Mouse (Mus musculus) heart, embryonic 11.5 days (tissue): ENCODE results near the gene Hist1h2bb. TPM values are rescaled to one million over a fixed set of nuclear protein-coding genes. Genes with fewer than 3 reads are reported as not detected.
"Not testable (repeated sequence)": the region's sequence is repeated elsewhere in the genome, so short reads cannot be mapped to it uniquely, and the experiment has no call there.

Experiments
- ATAC-seq: fragments of 200-750 bp; cut with Nextera tagmentation; replicated peaks from 2 replicates; pipeline ENCODE4 v1.8.0; 2017; ENCODE audit warnings: moderate library complexity; ENCODE audit not compliant: insufficient number of reproducible peaks, low FRiP score, low TSS enrichment
- H3K27ac ChIP-seq: fragments of 300-500 bp; sonication (generic); 2 replicates; pipeline ENCODE4 v1.5.1; 2014; ENCODE audit warnings: mild to moderate bottlenecking, low read depth, low read length
- H3K27me3 ChIP-seq: fragments of 300-500 bp; sonication (generic); 2 replicates; pipeline ENCODE4 v1.6.1; 2014; ENCODE audit warnings: mild to moderate bottlenecking, low read length, mixed read lengths; ENCODE audit not compliant: control insufficient read depth, insufficient read depth
- H3K36me3 ChIP-seq: fragments of 300-500 bp; sonication (generic); 2 replicates; pipeline ENCODE4 v1.6.1; 2014; ENCODE audit warnings: mild to moderate bottlenecking, low read length, moderate library complexity, mixed read lengths; ENCODE audit not compliant: control insufficient read depth, insufficient read depth
- H3K4me1 ChIP-seq: fragments of 300-500 bp; sonication (generic); 2 replicates; pipeline ENCODE4 v1.6.1; 2014; ENCODE audit warnings: low read length; ENCODE audit not compliant: control insufficient read depth, insufficient read depth
- H3K4me2 ChIP-seq: fragments of 300-500 bp; sonication (generic); 2 replicates; pipeline ENCODE4 v1.6.1; 2014; ENCODE audit warnings: mild to moderate bottlenecking, moderate library complexity
- H3K4me3 ChIP-seq: fragments of 300-500 bp; sonication (generic); 2 replicates; pipeline ENCODE4 v1.5.1; 2014; ENCODE audit warnings: low read depth, low read length
- H3K9ac ChIP-seq: fragments of 300-500 bp; sonication (generic); 2 replicates; pipeline ENCODE4 v1.6.1; 2014; ENCODE audit warnings: mild to moderate bottlenecking, low read depth, low read length, moderate library complexity
- H3K9me3 ChIP-seq: fragments of 300-500 bp; sonication (generic); replicated peaks from 2 replicates; pipeline ENCODE4 v1.6.1; 2016; ENCODE audit warnings: low read length; ENCODE audit not compliant: control insufficient read depth
- WGBS: fragments of 180-500 bp; shearing (Covaris S2); extraction: QIAGEN DNeasy Blood & Tissue Kit; methylation state at CpG from one replicate; pipeline ENCODE4 v1.1.7; 2014; ENCODE audit not compliant: insufficient replicate concordance; 5-methylcytosine and 5-hydroxymethylcytosine counted together
- polyA plus RNA-seq: library from polyadenylated mRNA; unstranded; fragments of >200 nt; fragmentation: Nextera tagmentation; extraction: Ambion mirVana; gene quantifications from 2 replicates; pipeline ENCODE4 v1.2.1, GENCODE M21; 2014

The Hist1h2bb gene
- polyA plus RNA-seq, 1 experiment from 2014 or later, result 2.7 TPM

- peak overlapping the region; percentile 98 for H3K27ac ChIP-seq
- peak overlapping the region; percentile 95 for H3K4me2 ChIP-seq
- WGBS, result 2% methylated on average over 10 of the region's 10 CpGs
- H3K4me1 ChIP-seq, result peaks cover 16% of the 10 kb centered on the region
- no peaks in the 10 kb centered on the region for H3K36me3 ChIP-seq
- H3K4me3 ChIP-seq, result peak overlapping the region; percentile 56
- ATAC-seq, result no peak
- no peaks in the 10 kb centered on the region for H3K9me3 ChIP-seq
- no peaks in the 10 kb centered on the region for H3K27me3 ChIP-seq
- H3K9ac ChIP-seq, result peak overlapping the region; percentile 84
Observed at GRCm38 (mm10) chr13:23763242-23763585, 16.7 kb downstream of the Hist1h2bb start.

GRCm38 (mm10) chr13:23763586-23764323, 17.2 kb downstream of the Hist1h2bb start, which contains the start of gene Hist1h1a:
Hist1h1a (plus strand) TSS chr13:23763666.
- Histone ChIP-seq H3K9ac (peak within 1 kb of the TSS; percentile 84), H3K4me2 (peak within 1 kb of the TSS; percentile 95), H3K27me3 (no peaks in the 10 kb centered on the region), H3K4me1 (peaks cover 16% of the 10 kb centered on the region), H3K27ac (peak within 1 kb of the TSS; percentile 98), H3K9me3 (no peaks in the 10 kb centered on the region), H3K36me3 (no peaks in the 10 kb centered on the region), H3K4me3 (peak within 1 kb of the TSS; percentile 56)
- WGBS, result 4% methylated on average over 34 of the region's 34 CpGs
- ATAC-seq, result peak; percentile 60

GRCm38 (mm10) chr13:23764324-23765171, 18.0 kb downstream of the Hist1h2bb start:
- WGBS, result 32% methylated on average over 12 of the region's 12 CpGs
- no peak for ATAC-seq
- Histone ChIP-seq H3K9me3 (no peaks in the 10 kb centered on the region), H3K4me2 (peak overlapping the region; percentile 95), H3K27ac (peak overlapping the region; percentile 98), H3K27me3 (no peaks in the 10 kb centered on the region), H3K9ac (peak overlapping the region; percentile 84), H3K36me3 (no peaks in the 10 kb centered on the region), H3K4me3 (peak overlapping the region; percentile 56), H3K4me1 (peaks cover 16% of the 10 kb centered on the region)

- Histone ChIP-seq H3K27me3 (no peaks in the 10 kb centered on the region), H3K9ac (no peak overlapping the region), H3K27ac (peak overlapping the region; percentile 22; the same call in 1 of the 2 replicates), H3K9me3 (no peaks in the 10 kb centered on the region), H3K4me1 (peaks cover 13% of the 10 kb centered on the region), H3K4me3 (no peak overlapping the region), H3K4me2 (peak overlapping the region; percentile 95), H3K36me3 (no peaks in the 10 kb centered on the region)
- no peak for ATAC-seq
- WGBS, result 58% methylated on average over 1 of the region's 1 CpGs
Observed at GRCm38 (mm10) chr13:23765172-23765513, 18.6 kb downstream of the Hist1h2bb start.

- H3K9me3 ChIP-seq, result no peaks in the 10 kb centered on the region
- no peak overlapping the region for H3K4me2 ChIP-seq
- no peak overlapping the region for H3K9ac ChIP-seq
- no peak overlapping the region for H3K4me3 ChIP-seq
- H3K4me1 ChIP-seq, result peaks cover 8% of the 10 kb centered on the region
- H3K27ac ChIP-seq, result no peak overlapping the region
- no peaks in the 10 kb centered on the region for H3K36me3 ChIP-seq
- no peak for ATAC-seq
- H3K27me3 ChIP-seq, result no peaks in the 10 kb centered on the region
Observed at GRCm38 (mm10) chr13:23766772-23767171, 20.2 kb downstream of the Hist1h2bb start.

GRCm38 (mm10) chr13:23768834-23769397, 22.4 kb downstream of the Hist1h2bb start:
- no peaks in the 10 kb centered on the region for H3K36me3 ChIP-seq
- no peaks in the 10 kb centered on the region for H3K9me3 ChIP-seq
- H3K4me2 ChIP-seq, result no peak overlapping the region
- no peak overlapping the region for H3K4me3 ChIP-seq
- no peak overlapping the region for H3K27ac ChIP-seq
- no peak overlapping the region for H3K9ac ChIP-seq
- 53% methylated on average over 5 of the region's 5 CpGs for WGBS
- no peak for ATAC-seq
- no peaks in the 10 kb centered on the region for H3K27me3 ChIP-seq
- peaks cover 5% of the 10 kb centered on the region for H3K4me1 ChIP-seq

GRCm38 (mm10) chr13:23769613-23770012, 23.1 kb downstream of the Hist1h2bb start, which contains the start of gene Trim38:
Trim38 (plus strand) TSS chr13:23769913.
- WGBS, result 88% methylated on average over 2 of the region's 2 CpGs
- not testable (repeated sequence) for H3K27me3 ChIP-seq, H3K4me3 ChIP-seq, H3K9me3 ChIP-seq, H3K4me2 ChIP-seq, H3K9ac ChIP-seq, ATAC-seq, H3K36me3 ChIP-seq, H3K27ac ChIP-seq, H3K4me1 ChIP-seq

GRCm38 (mm10) chr13:23772561-23773313, 26.2 kb downstream of the Hist1h2bb start:
- peak overlapping the region; percentile 56 for H3K4me2 ChIP-seq
- WGBS, result 15% methylated on average over 21 of the region's 21 CpGs
- no peaks in the 10 kb centered on the region for H3K36me3 ChIP-seq
- peak; percentile 87 for ATAC-seq
- no peak overlapping the region for H3K9ac ChIP-seq
- no peaks in the 10 kb centered on the region for H3K9me3 ChIP-seq
- H3K27ac ChIP-seq, result no peak overlapping the region
- H3K4me1 ChIP-seq, result no peaks in the 10 kb centered on the region
- peak overlapping the region; percentile 16; the same call in 1 of the 2 replicates for H3K4me3 ChIP-seq
- H3K27me3 ChIP-seq, result no peaks in the 10 kb centered on the region
